Mouse (Mus musculus): Measurements from ENCODE around the gene Rps6ka1. TPM values are rescaled to one million over a fixed set of nuclear protein-coding genes. Genes with fewer than 3 reads are reported as not detected.
"Not testable (repeated sequence)": the region's sequence is repeated elsewhere in the genome, so short reads cannot be mapped to it uniquely, and the experiment has no call there.

Rps6ka1 gene
- polyA plus RNA-seq, 2 experiments: 28.4 to 48.4 TPM

- 1% methylated on average over 57 of the region's 57 CpGs for WGBS (ENCODE audit: insufficient replicate concordance)
- Histone ChIP-seq H3K4me3 (ENCODE audit: insufficient read depth in 1 of 2, low read depth in 2 of 2, low read length in 2 of 2) (peak overlapping the region; percentile 55 to 58), H3K9me3 (ENCODE audit: control insufficient read depth, low read length) (no peaks in the 10 kb centered on the region), H3K4me2 (ENCODE audit: low read depth) (peak overlapping the region; percentile 68), H3K4me1 (replicated peaks; ENCODE audit: control insufficient read depth in 2 of 2, insufficient read depth in 2 of 2, low read length in 1 of 2) (peaks cover 5 to 14% of the 10 kb centered on the region in 2 experiments), H3K36me3 (replicated peaks; ENCODE audit: control insufficient read depth, insufficient read depth, low read depth) (no peaks in the 10 kb centered on the region), H3K9ac (replicated peaks) (peak overlapping the region; percentile 58), H3K27ac (peak overlapping the region; percentile 55), H3K27me3 (ENCODE audit: control insufficient read depth, insufficient read depth, low read length) (no peaks in the 10 kb centered on the region)
- peak; percentile 95 for ATAC-seq (ENCODE audit: insufficient read depth)
- DNase-seq (ENCODE audit: low read depth in 3 of 3, low spot score in 3 of 3): peak; percentile 68 to 90 (median 69)
- TF ChIP-seq EP300 (IDR thresholded peaks at IDR 0.05; ENCODE audit: low read depth) (no peak), CTCF (IDR thresholded peaks at IDR 0.05; ENCODE audit: low read depth) (peak; percentile 99)
Observed at GRCm38 (mm10) chr4:133910236-133911211, 22.9 kb upstream of the Rps6ka1 start.

- Histone ChIP-seq H3K4me1 (replicated peaks; ENCODE audit: control insufficient read depth in 2 of 2, insufficient read depth in 2 of 2, low read length in 1 of 2) (peaks cover 5 to 14% of the 10 kb centered on the region in 2 experiments), H3K9me3 (ENCODE audit: control insufficient read depth, low read length) (no peaks in the 10 kb centered on the region), H3K36me3 (replicated peaks; ENCODE audit: control insufficient read depth, insufficient read depth, low read depth) (no peaks in the 10 kb centered on the region), H3K4me3 (ENCODE audit: insufficient read depth in 1 of 2, low read depth in 2 of 2, low read length in 2 of 2) (no peak overlapping the region), H3K4me2 (ENCODE audit: low read depth) (no peak overlapping the region), H3K27ac (no peak overlapping the region), H3K27me3 (ENCODE audit: control insufficient read depth, insufficient read depth, low read length) (no peaks in the 10 kb centered on the region), H3K9ac (replicated peaks) (no peak overlapping the region)
- no peak for DNase-seq (ENCODE audit: low read depth in 3 of 3, low spot score in 3 of 3)
- 46% methylated on average over 6 of the region's 6 CpGs for WGBS (ENCODE audit: insufficient replicate concordance)
- TF ChIP-seq EP300 (IDR thresholded peaks at IDR 0.05; ENCODE audit: low read depth): no peak
- no peak for TF ChIP-seq CTCF (IDR thresholded peaks at IDR 0.05; ENCODE audit: low read depth)
- ATAC-seq (ENCODE audit: insufficient read depth): no peak
Observed at GRCm38 (mm10) chr4:133908051-133908450, 20.5 kb upstream of the Rps6ka1 start.

- no peaks in the 10 kb centered on the region for H3K27me3 ChIP-seq (ENCODE audit: control insufficient read depth, insufficient read depth, low read length)
- WGBS (ENCODE audit: insufficient replicate concordance): 10% methylated on average over 4 of the region's 4 CpGs
- H3K4me2 ChIP-seq (ENCODE audit: low read depth): no peak overlapping the region
- H3K27ac ChIP-seq: no peak overlapping the region
- no peak overlapping the region for H3K9ac ChIP-seq (replicated peaks)
- H3K9me3 ChIP-seq (ENCODE audit: control insufficient read depth, low read length): no peaks in the 10 kb centered on the region
- peaks cover 5 to 14% of the 10 kb centered on the region in 2 experiments for H3K4me1 ChIP-seq (replicated peaks; ENCODE audit: control insufficient read depth in 2 of 2, insufficient read depth in 2 of 2, low read length in 1 of 2)
- ATAC-seq (ENCODE audit: insufficient read depth) (no peak), DNase-seq (ENCODE audit: low read depth in 3 of 3, low spot score in 3 of 3) (no peak)
- no peak overlapping the region for H3K4me3 ChIP-seq (ENCODE audit: insufficient read depth in 1 of 2, low read depth in 2 of 2, low read length in 2 of 2)
- TF ChIP-seq EP300 (IDR thresholded peaks at IDR 0.05; ENCODE audit: low read depth) (no peak), CTCF (IDR thresholded peaks at IDR 0.05; ENCODE audit: low read depth) (no peak)
- no peaks in the 10 kb centered on the region for H3K36me3 ChIP-seq (replicated peaks; ENCODE audit: control insufficient read depth, insufficient read depth, low read depth)
Observed at GRCm38 (mm10) chr4:133907086-133907485, 19.5 kb upstream of the Rps6ka1 start.

GRCm38 (mm10) chr4:133906336-133906735 lies 18.7 kb upstream of the Rps6ka1 start:
- H3K9me3 ChIP-seq (ENCODE audit: control insufficient read depth, low read length); H3K36me3 ChIP-seq (replicated peaks; ENCODE audit: control insufficient read depth, insufficient read depth, low read depth); DNase-seq (ENCODE audit: low read depth in 3 of 3, low spot score in 3 of 3); ATAC-seq (ENCODE audit: insufficient read depth); H3K9ac ChIP-seq (replicated peaks); H3K4me2 ChIP-seq (ENCODE audit: low read depth); H3K4me3 ChIP-seq (ENCODE audit: insufficient read depth in 1 of 2, low read depth in 2 of 2, low read length in 2 of 2); H3K27me3 ChIP-seq (ENCODE audit: control insufficient read depth, insufficient read depth, low read length); H3K27ac ChIP-seq: not testable (repeated sequence)
- peaks cover 4 to 14% of the 10 kb centered on the region in 2 experiments; a peak in 3 of 4 replicates for H3K4me1 ChIP-seq (replicated peaks; ENCODE audit: control insufficient read depth in 2 of 2, insufficient read depth in 2 of 2, low read length in 1 of 2)
- WGBS (ENCODE audit: insufficient replicate concordance): 68% methylated on average over 5 of the region's 5 CpGs

GRCm38 (mm10) chr4:133905167-133905566 lies 17.6 kb upstream of the Rps6ka1 start:
- H3K9ac ChIP-seq (replicated peaks): no peak overlapping the region
- no peak overlapping the region for H3K27ac ChIP-seq
- peaks cover 0 to 7% of the 10 kb centered on the region in 2 experiments; a peak in 3 of 4 replicates for H3K4me1 ChIP-seq (replicated peaks; ENCODE audit: control insufficient read depth in 2 of 2, insufficient read depth in 2 of 2, low read length in 1 of 2)
- no peaks in the 10 kb centered on the region for H3K27me3 ChIP-seq (ENCODE audit: control insufficient read depth, insufficient read depth, low read length)
- H3K4me2 ChIP-seq (ENCODE audit: low read depth): no peak overlapping the region
- no peak for ATAC-seq (ENCODE audit: insufficient read depth)
- no peak for DNase-seq (ENCODE audit: low read depth in 3 of 3, low spot score in 3 of 3)
- H3K9me3 ChIP-seq (ENCODE audit: control insufficient read depth, low read length): no peaks in the 10 kb centered on the region
- no peak overlapping the region for H3K4me3 ChIP-seq (ENCODE audit: insufficient read depth in 1 of 2, low read depth in 2 of 2, low read length in 2 of 2)
- WGBS (ENCODE audit: insufficient replicate concordance): 26% methylated on average over 7 of the region's 7 CpGs
- TF ChIP-seq EP300 (IDR thresholded peaks at IDR 0.05; ENCODE audit: low read depth): no peak
- no peak for TF ChIP-seq CTCF (IDR thresholded peaks at IDR 0.05; ENCODE audit: low read depth)
- no peaks in the 10 kb centered on the region for H3K36me3 ChIP-seq (replicated peaks; ENCODE audit: control insufficient read depth, insufficient read depth, low read depth)
